Mouse (Mus musculus): ENCODE measurements around the gene Ctu2. TPM values are rescaled to one million over a fixed set of nuclear protein-coding genes. Genes with fewer than 3 reads are reported as not detected.

The Ctu2 gene
- total and polyA plus RNA-seq, 3 experiments, result 23.8 to 63.1 (median 40.4) TPM

- TF ChIP-seq ZKSCAN1 (IDR thresholded peaks at IDR 0.05; ENCODE audit: borderline replicate concordance, low read depth, low read length) (no peak), HCFC1 (IDR thresholded peaks at IDR 0.05; ENCODE audit: low read depth, low read length) (no peak), SIN3A (IDR thresholded peaks at IDR 0.05; ENCODE audit: low read length) (no peak), PAX5 (IDR thresholded peaks at IDR 0.05; ENCODE audit: low read length) (no peak), UBTF (IDR thresholded peaks at IDR 0.05; ENCODE audit: low read depth, low read length) (no peak), NELFE (IDR thresholded peaks at IDR 0.05; ENCODE audit: low read depth, low read length) (no peak), BHLHE40 (IDR thresholded peaks at IDR 0.05; ENCODE audit: low read depth, low read length) (no peak), ELF1 (IDR thresholded peaks at IDR 0.05; ENCODE audit: low read depth, low read length) (no peak), MAX (IDR thresholded peaks at IDR 0.05; ENCODE audit: low read length) (no peak), POLR2AphosphoS2 (IDR thresholded peaks at IDR 0.05; ENCODE audit: low read depth, low read length) (no peak), ZMIZ1 (IDR thresholded peaks at IDR 0.05; ENCODE audit: low read depth, low read length) (no peak), EP300 (IDR thresholded peaks at IDR 0.05; ENCODE audit: low read length) (no peak), KAT2A (IDR thresholded peaks at IDR 0.05; ENCODE audit: insufficient replicate concordance, low read length) (no peak), IRF4 (IDR thresholded peaks at IDR 0.05; ENCODE audit: low read depth, low read length) (no peak)
- Histone ChIP-seq H3K27ac (ENCODE audit: insufficient read depth, low read depth) (no peak overlapping the region), H3K4me2 (ENCODE audit: insufficient read depth, low read depth, poor library complexity, severe bottlenecking) (no peak overlapping the region), H3K9me3 (replicated peaks; ENCODE audit: low read length) (peaks cover 5% of the 10 kb centered on the region), H3K9ac (ENCODE audit: insufficient read depth, low read depth) (no peak overlapping the region), H3K79me2 (replicated peaks; ENCODE audit: control insufficient read depth, extremely low read depth, insufficient read depth, poor library complexity, severe bottlenecking) (no peaks in the 10 kb centered on the region), H3K27me3 (replicated peaks) (no peaks in the 10 kb centered on the region), H3K4me3 (replicated peaks in 1 of 3; ENCODE audit: low read depth in 2 of 3, low read length in 2 of 3, poor library complexity in 1 of 3) (no peak overlapping the region), H3K4me1 (ENCODE audit: control insufficient read depth in 1 of 2, insufficient read depth in 2 of 2) (peaks cover 9 to 41% of the 10 kb centered on the region in 2 experiments), H3K36me3 (replicated peaks in 1 of 2; ENCODE audit: control insufficient read depth in 1 of 2, insufficient read depth in 1 of 2, low read length in 1 of 2) (peaks cover 2 to 75% of the 10 kb centered on the region in 2 experiments)
- dilution Hi-C loops (cut with MboI; ENCODE audit: extremely low pct_ligation_motif_present, extremely low pct_unique_long_range_greater_than_20kb, low sequenced_read_pairs), result no loop called here
- DNase-seq (ENCODE audit: extremely low read depth), result no peak
- in situ Hi-C loops (cut with MboI; ENCODE audit: low pct_ligation_motif_present, low pct_unique_long_range_greater_than_20kb, low sequenced_read_pairs), result no loop called here
These were observed 49.1 kb downstream of the Ctu2 start for GRCm38 (mm10) chr8:122525004-122525403.

- dilution Hi-C loops (cut with MboI; ENCODE audit: extremely low pct_ligation_motif_present, extremely low pct_unique_long_range_greater_than_20kb, low sequenced_read_pairs), result no loop called here
- H3K27ac ChIP-seq (ENCODE audit: insufficient read depth, low read depth), result no peak overlapping the region
- no peak overlapping the region for H3K9ac ChIP-seq (ENCODE audit: insufficient read depth, low read depth)
- H3K9me3 ChIP-seq (replicated peaks; ENCODE audit: low read length), result peaks cover 5% of the 10 kb centered on the region
- no peaks in the 10 kb centered on the region for H3K27me3 ChIP-seq (replicated peaks)
- peaks cover 2 to 75% of the 10 kb centered on the region in 2 experiments for H3K36me3 ChIP-seq (replicated peaks in 1 of 2; ENCODE audit: control insufficient read depth in 1 of 2, insufficient read depth in 1 of 2, low read length in 1 of 2)
- in situ Hi-C loops (cut with MboI; ENCODE audit: low pct_ligation_motif_present, low pct_unique_long_range_greater_than_20kb, low sequenced_read_pairs), result no loop called here
- no peak overlapping the region for H3K4me2 ChIP-seq (ENCODE audit: insufficient read depth, low read depth, poor library complexity, severe bottlenecking)
- H3K79me2 ChIP-seq (replicated peaks; ENCODE audit: control insufficient read depth, extremely low read depth, insufficient read depth, poor library complexity, severe bottlenecking), result no peaks in the 10 kb centered on the region
- TF ChIP-seq PAX5 (IDR thresholded peaks at IDR 0.05; ENCODE audit: low read length) (no peak), SMC3 (IDR thresholded peaks at IDR 0.05; ENCODE audit: low read depth, low read length) (no peak), SIN3A (IDR thresholded peaks at IDR 0.05; ENCODE audit: low read length) (no peak), IRF4 (IDR thresholded peaks at IDR 0.05; ENCODE audit: low read depth, low read length) (no peak), USF2 (conservative IDR thresholded peaks at IDR 0.05; ENCODE audit: low read depth, low read length) (no peak), MAFK (IDR thresholded peaks at IDR 0.05; ENCODE audit: insufficient replicate concordance, low read length) (no peak), RCOR1 (conservative IDR thresholded peaks at IDR 0.05; ENCODE audit: low read depth, low read length) (no peak), TBP (conservative IDR thresholded peaks at IDR 0.05; ENCODE audit: low read depth, low read length) (no peak), NRF1 (IDR thresholded peaks at IDR 0.05; ENCODE audit: low read depth, low read length) (no peak), MEF2A (IDR thresholded peaks at IDR 0.05; ENCODE audit: borderline replicate concordance, low read depth, low read length) (no peak), NELFE (IDR thresholded peaks at IDR 0.05; ENCODE audit: low read depth, low read length) (no peak), MAX (IDR thresholded peaks at IDR 0.05; ENCODE audit: low read length) (no peak), HCFC1 (IDR thresholded peaks at IDR 0.05; ENCODE audit: low read depth, low read length) (no peak)
- DNase-seq (ENCODE audit: extremely low read depth), result no peak
- peaks cover 9 to 46% of the 10 kb centered on the region in 2 experiments for H3K4me1 ChIP-seq (ENCODE audit: control insufficient read depth in 1 of 2, insufficient read depth in 2 of 2)
- H3K4me3 ChIP-seq (replicated peaks in 1 of 3; ENCODE audit: low read depth in 2 of 3, low read length in 2 of 3, poor library complexity in 1 of 3), result no peak overlapping the region
These were observed 50.1 kb downstream of the Ctu2 start for GRCm38 (mm10) chr8:122526084-122526483.

All from CH12.LX (cell line).